Mouse (Mus musculus): ENCODE data around the gene Rpl11.

DNA sequence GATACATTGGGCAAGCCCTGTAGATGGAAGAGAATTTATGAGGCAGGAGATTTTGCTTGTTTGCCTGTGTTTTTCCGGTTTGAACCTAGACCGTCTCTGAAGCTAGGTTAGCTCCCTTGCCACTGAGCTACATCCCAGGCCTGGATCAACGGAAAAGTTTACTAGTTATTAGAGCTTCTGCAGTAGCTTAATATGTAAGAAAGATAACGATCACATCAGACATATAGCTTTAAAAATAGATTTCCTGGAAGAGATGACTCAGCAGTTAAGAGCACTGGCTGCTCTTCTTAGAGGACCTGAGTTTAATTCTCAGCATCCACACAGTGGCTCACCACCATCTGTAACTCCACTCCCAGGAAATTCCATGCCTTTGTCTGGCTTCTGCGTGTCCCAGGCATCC is 24.5 kb downstream of the Rpl11 start:
- TF ChIP-seq CTCF (IDR thresholded peaks at IDR 0.05), result no peak
- TF ChIP-seq EP300 (IDR thresholded peaks at IDR 0.05; ENCODE audit: insufficient read depth, low read depth, low read length), result no peak

Data from heart, adult 2 months (tissue).